Mouse (Mus musculus): Measurements from ENCODE around the gene Cers6.

Cers6 gene

GRCm38 (mm10) chr2:68884573-68884972, 23.3 kb downstream of the Cers6 start:
- DNase-seq = no peak

GRCm38 (mm10) chr2:68885206-68885605, 24.0 kb downstream of the Cers6 start:
- DNase-seq = no peak

GRCm38 (mm10) chr2:68885766-68886496, 24.7 kb downstream of the Cers6 start:
- DNase-seq = no peak

GRCm38 (mm10) chr2:68886661-68887060, 25.4 kb downstream of the Cers6 start:
- no peak for DNase-seq

- no peak for DNase-seq
These were observed 27.0 kb downstream of the Cers6 start for GRCm38 (mm10) chr2:68888094-68888705.

- DNase-seq = no peak
These were observed 28.5 kb downstream of the Cers6 start for GRCm38 (mm10) chr2:68889661-68890170.

- no peak for DNase-seq
These were observed 31.2 kb downstream of the Cers6 start for GRCm38 (mm10) chr2:68892476-68892875.

- no peak for DNase-seq
These were observed 34.0 kb downstream of the Cers6 start for GRCm38 (mm10) chr2:68895044-68895764.

- peak; percentile 48 for DNase-seq
These were observed 35.0 kb downstream of the Cers6 start for GRCm38 (mm10) chr2:68896196-68896595.

GRCm38 (mm10) chr2:68899770-68900521, 38.7 kb downstream of the Cers6 start:
- DNase-seq = no peak

- DNase-seq = no peak
These were observed 39.6 kb downstream of the Cers6 start for GRCm38 (mm10) chr2:68900640-68901378.

- no peak for DNase-seq
These were observed 40.5 kb downstream of the Cers6 start for GRCm38 (mm10) chr2:68901708-68902107.

- no peak for DNase-seq
These were observed 41.3 kb downstream of the Cers6 start for GRCm38 (mm10) chr2:68902546-68902945.

GRCm38 (mm10) chr2:68906921-68907320, 45.7 kb downstream of the Cers6 start:
- DNase-seq = no peak

- DNase-seq = no peak
These were observed 46.7 kb downstream of the Cers6 start for GRCm38 (mm10) chr2:68907721-68908463.

- DNase-seq = no peak
These were observed 49.5 kb downstream of the Cers6 start for GRCm38 (mm10) chr2:68910727-68911126.

GRCm38 (mm10) chr2:68911587-68912483, 50.6 kb downstream of the Cers6 start:
- no peak for DNase-seq

GRCm38 (mm10) chr2:68915742-68916141, 54.5 kb downstream of the Cers6 start:
- no peak for DNase-seq

- DNase-seq = no peak
These were observed 55.1 kb downstream of the Cers6 start for GRCm38 (mm10) chr2:68916299-68916698.

GRCm38 (mm10) chr2:68917010-68917409, 55.8 kb downstream of the Cers6 start:
- DNase-seq = no peak
